Mouse (Mus musculus) R1 (cell line): ENCODE data around the gene Gm826.
A peak's percentile ranks its signal among the peaks of the same experiment; 100 is the strongest.

Experiments used
- DNase-seq: peaks from one replicate; pipeline ENCODE4 v3.0.0-alpha.2; 2018; ENCODE audit warnings: low read depth, low spot score

Gm826 gene

GRCm38 (mm10) chr2:160334111-160334661 lies at the start of gene Gm826:
Gene Gm826 (minus strand): TSS chr2:160334162.
- DNase-seq, result no peak

GRCm38 (mm10) chr2:160383418-160383817 lies 49.5 kb upstream of the Gm826 start:
- DNase-seq, result no peak

- DNase-seq, result peak; percentile 57
Observed at GRCm38 (mm10) chr2:160378271-160378670, 44.3 kb upstream of the Gm826 start.

- DNase-seq, result peak; percentile 40
Observed at GRCm38 (mm10) chr2:160376236-160376635, 42.3 kb upstream of the Gm826 start.

- peak; percentile 25 for DNase-seq
Observed at GRCm38 (mm10) chr2:160369653-160370420, 35.9 kb upstream of the Gm826 start.

- DNase-seq, result peak; percentile 21
Observed at GRCm38 (mm10) chr2:160368422-160369357, 34.7 kb upstream of the Gm826 start.

- DNase-seq, result peak; percentile 90
Observed at GRCm38 (mm10) chr2:160367448-160368208, 33.7 kb upstream of the Gm826 start.

GRCm38 (mm10) chr2:160366980-160367338 lies 33.0 kb upstream of the Gm826 start, which contains the start of gene Mafb:
Gene Mafb (minus strand): TSS chr2:160367065.
- peak; percentile 79 for DNase-seq

GRCm38 (mm10) chr2:160366111-160366979 lies 32.4 kb upstream of the Gm826 start:
- peak; percentile 15 for DNase-seq

- DNase-seq, result peak; percentile 63
Observed at GRCm38 (mm10) chr2:160365107-160365911, 31.3 kb upstream of the Gm826 start.

- DNase-seq, result no peak
Observed at GRCm38 (mm10) chr2:160364666-160365065, 30.7 kb upstream of the Gm826 start.

GRCm38 (mm10) chr2:160364128-160364650 lies 30.2 kb upstream of the Gm826 start:
- peak; percentile 15 for DNase-seq

- DNase-seq, result no peak
Observed at GRCm38 (mm10) chr2:160363201-160363600, 29.2 kb upstream of the Gm826 start.

- no peak for DNase-seq
Observed at GRCm38 (mm10) chr2:160361442-160362121, 27.6 kb upstream of the Gm826 start.

GRCm38 (mm10) chr2:160360234-160360874 lies 26.4 kb upstream of the Gm826 start:
- DNase-seq, result peak; percentile 82

GRCm38 (mm10) chr2:160358896-160359295 lies 24.9 kb upstream of the Gm826 start:
- no peak for DNase-seq

GRCm38 (mm10) chr2:160357442-160357841 lies 23.5 kb upstream of the Gm826 start:
- DNase-seq, result no peak

- DNase-seq, result peak; percentile 67
Observed at GRCm38 (mm10) chr2:160356132-160356531, 22.2 kb upstream of the Gm826 start.
